Mouse (Mus musculus): ENCODE results near the gene Chmp5. TPM values are rescaled to one million over a fixed set of nuclear protein-coding genes. Genes with fewer than 3 reads are reported as not detected.
"Not testable (repeated sequence)": the region's sequence is repeated elsewhere in the genome, so short reads cannot be mapped to it uniquely, and the experiment has no call there.

Gene Chmp5
- polyA plus RNA-seq, 1 experiment from 2014 or later, result 145 TPM

- ATAC-seq (ENCODE audit: low read depth), result no peak
- Histone ChIP-seq H3K27ac (ENCODE audit: low read depth, low read length) (no peak overlapping the region), H3K9me3 (ENCODE audit: control insufficient read depth, low read length) (no peaks in the 10 kb centered on the region), H3K9ac (replicated peaks; ENCODE audit: low read depth, low read length) (no peak overlapping the region), H3K36me3 (ENCODE audit: control insufficient read depth, insufficient read depth, low read length) (no peaks in the 10 kb centered on the region), H3K4me1 (ENCODE audit: control insufficient read depth, insufficient read depth, low read length) (no peaks in the 10 kb centered on the region), H3K27me3 (ENCODE audit: control insufficient read depth, insufficient read depth, low read length) (no peaks in the 10 kb centered on the region), H3K4me2 (ENCODE audit: low read depth, low read length) (no peak overlapping the region), H3K4me3 (ENCODE audit: low read depth, low read length) (no peak overlapping the region)
- WGBS, result 89% methylated on average over 7 of the region's 7 CpGs
Measured at GRCm38 (mm10) chr4:40916592-40917155, 31.5 kb upstream of the Chmp5 start.

- H3K9me3 ChIP-seq (ENCODE audit: control insufficient read depth, low read length), result no peaks in the 10 kb centered on the region
- no peak for ATAC-seq (ENCODE audit: low read depth)
- H3K4me3 ChIP-seq (ENCODE audit: low read depth, low read length), result no peak within 1 kb of the TSS
- no peak within 1 kb of the TSS for H3K27ac ChIP-seq (ENCODE audit: low read depth, low read length)
- H3K9ac ChIP-seq (replicated peaks; ENCODE audit: low read depth, low read length), result no peak within 1 kb of the TSS
- no peaks in the 10 kb centered on the region for H3K36me3 ChIP-seq (ENCODE audit: control insufficient read depth, insufficient read depth, low read length)
- H3K4me2 ChIP-seq (ENCODE audit: low read depth, low read length), result no peak within 1 kb of the TSS
- no peaks in the 10 kb centered on the region for H3K4me1 ChIP-seq (ENCODE audit: control insufficient read depth, insufficient read depth, low read length)
- H3K27me3 ChIP-seq (ENCODE audit: control insufficient read depth, insufficient read depth, low read length), result no peaks in the 10 kb centered on the region
- 69% methylated on average over 3 of the region's 3 CpGs for WGBS
Measured at GRCm38 (mm10) chr4:40919785-40920184, 28.4 kb upstream of the Chmp5 start, which contains the start of gene Spink4. Spink4 (plus strand) TSS chr4:40920052.

- Histone ChIP-seq H3K4me1 (ENCODE audit: control insufficient read depth, insufficient read depth, low read length) (no peaks in the 10 kb centered on the region), H3K27ac (ENCODE audit: low read depth, low read length) (no peak overlapping the region), H3K27me3 (ENCODE audit: control insufficient read depth, insufficient read depth, low read length) (no peaks in the 10 kb centered on the region), H3K36me3 (ENCODE audit: control insufficient read depth, insufficient read depth, low read length) (no peaks in the 10 kb centered on the region), H3K9me3 (ENCODE audit: control insufficient read depth, low read length) (no peaks in the 10 kb centered on the region), H3K9ac (replicated peaks; ENCODE audit: low read depth, low read length) (no peak overlapping the region), H3K4me3 (ENCODE audit: low read depth, low read length) (no peak overlapping the region), H3K4me2 (ENCODE audit: low read depth, low read length) (no peak overlapping the region)
- no peak for ATAC-seq (ENCODE audit: low read depth)
- 81% methylated on average over 2 of the region's 2 CpGs for WGBS
Measured at GRCm38 (mm10) chr4:40920576-40920975, 27.6 kb upstream of the Chmp5 start.

GRCm38 (mm10) chr4:40921288-40921687, 26.9 kb upstream of the Chmp5 start:
- Histone ChIP-seq H3K9ac (replicated peaks; ENCODE audit: low read depth, low read length) (no peak overlapping the region), H3K27ac (ENCODE audit: low read depth, low read length) (no peak overlapping the region), H3K4me1 (ENCODE audit: control insufficient read depth, insufficient read depth, low read length) (no peaks in the 10 kb centered on the region), H3K36me3 (ENCODE audit: control insufficient read depth, insufficient read depth, low read length) (no peaks in the 10 kb centered on the region), H3K9me3 (ENCODE audit: control insufficient read depth, low read length) (no peaks in the 10 kb centered on the region), H3K27me3 (ENCODE audit: control insufficient read depth, insufficient read depth, low read length) (no peaks in the 10 kb centered on the region), H3K4me2 (ENCODE audit: low read depth, low read length) (no peak overlapping the region), H3K4me3 (ENCODE audit: low read depth, low read length) (no peak overlapping the region)
- no peak for ATAC-seq (ENCODE audit: low read depth)
- 69% methylated on average over 3 of the region's 3 CpGs for WGBS

- no peaks in the 10 kb centered on the region for H3K4me1 ChIP-seq (ENCODE audit: control insufficient read depth, insufficient read depth, low read length)
- 87% methylated on average over 6 of the region's 6 CpGs for WGBS
- H3K9ac ChIP-seq (replicated peaks; ENCODE audit: low read depth, low read length), result no peak overlapping the region
- no peaks in the 10 kb centered on the region for H3K36me3 ChIP-seq (ENCODE audit: control insufficient read depth, insufficient read depth, low read length)
- H3K27me3 ChIP-seq (ENCODE audit: control insufficient read depth, insufficient read depth, low read length), result no peaks in the 10 kb centered on the region
- no peaks in the 10 kb centered on the region for H3K9me3 ChIP-seq (ENCODE audit: control insufficient read depth, low read length)
- H3K4me2 ChIP-seq (ENCODE audit: low read depth, low read length), result no peak overlapping the region
- no peak overlapping the region for H3K27ac ChIP-seq (ENCODE audit: low read depth, low read length)
- no peak for ATAC-seq (ENCODE audit: low read depth)
- no peak overlapping the region for H3K4me3 ChIP-seq (ENCODE audit: low read depth, low read length)
Measured at GRCm38 (mm10) chr4:40923087-40923651, 25.0 kb upstream of the Chmp5 start.

- no peaks in the 10 kb centered on the region for H3K4me1 ChIP-seq (ENCODE audit: control insufficient read depth, insufficient read depth, low read length)
- ATAC-seq (ENCODE audit: low read depth), result no peak
- no peaks in the 10 kb centered on the region for H3K36me3 ChIP-seq (ENCODE audit: control insufficient read depth, insufficient read depth, low read length)
- H3K27ac ChIP-seq (ENCODE audit: low read depth, low read length), result no peak overlapping the region
- no peak overlapping the region for H3K4me3 ChIP-seq (ENCODE audit: low read depth, low read length)
- no peak overlapping the region for H3K4me2 ChIP-seq (ENCODE audit: low read depth, low read length)
- no peaks in the 10 kb centered on the region for H3K27me3 ChIP-seq (ENCODE audit: control insufficient read depth, insufficient read depth, low read length)
- no peak overlapping the region for H3K9ac ChIP-seq (replicated peaks; ENCODE audit: low read depth, low read length)
- WGBS, result 62% methylated on average over 3 of the region's 3 CpGs
- no peaks in the 10 kb centered on the region for H3K9me3 ChIP-seq (ENCODE audit: control insufficient read depth, low read length)
Measured at GRCm38 (mm10) chr4:40925568-40925967, 22.6 kb upstream of the Chmp5 start.

GRCm38 (mm10) chr4:40929046-40929445, 19.2 kb upstream of the Chmp5 start:
- Histone ChIP-seq H3K9ac (replicated peaks; ENCODE audit: low read depth, low read length) (no peak overlapping the region), H3K4me1 (ENCODE audit: control insufficient read depth, insufficient read depth, low read length) (no peaks in the 10 kb centered on the region), H3K27ac (ENCODE audit: low read depth, low read length) (no peak overlapping the region), H3K36me3 (ENCODE audit: control insufficient read depth, insufficient read depth, low read length) (0 out of 2 replicates have a peak, but pooled peaks cover 5% of the 10 kb centered on the region), H3K27me3 (ENCODE audit: control insufficient read depth, insufficient read depth, low read length) (no peaks in the 10 kb centered on the region), H3K4me2 (ENCODE audit: low read depth, low read length) (no peak overlapping the region), H3K4me3 (ENCODE audit: low read depth, low read length) (no peak overlapping the region), H3K9me3 (ENCODE audit: control insufficient read depth, low read length) (no peaks in the 10 kb centered on the region)
- ATAC-seq (ENCODE audit: low read depth), result no peak
- 88% methylated on average over 7 of the region's 7 CpGs for WGBS

- ATAC-seq (ENCODE audit: low read depth), result no peak
- 93% methylated on average over 5 of the region's 5 CpGs for WGBS
- H3K4me1 ChIP-seq (ENCODE audit: control insufficient read depth, insufficient read depth, low read length), result no peaks in the 10 kb centered on the region
- no peak overlapping the region for H3K4me3 ChIP-seq (ENCODE audit: low read depth, low read length)
- peaks cover 28% of the 10 kb centered on the region for H3K36me3 ChIP-seq (ENCODE audit: control insufficient read depth, insufficient read depth, low read length)
- H3K4me2 ChIP-seq (ENCODE audit: low read depth, low read length), result no peak overlapping the region
- H3K27me3 ChIP-seq (ENCODE audit: control insufficient read depth, insufficient read depth, low read length), result no peaks in the 10 kb centered on the region
- no peak overlapping the region for H3K27ac ChIP-seq (ENCODE audit: low read depth, low read length)
- no peaks in the 10 kb centered on the region for H3K9me3 ChIP-seq (ENCODE audit: control insufficient read depth, low read length)
- H3K9ac ChIP-seq (replicated peaks; ENCODE audit: low read depth, low read length), result no peak overlapping the region
Measured at GRCm38 (mm10) chr4:40933694-40934093, 14.5 kb upstream of the Chmp5 start.

GRCm38 (mm10) chr4:40934369-40934768, 13.8 kb upstream of the Chmp5 start:
- H3K4me3 ChIP-seq (ENCODE audit: low read depth, low read length); H3K27me3 ChIP-seq (ENCODE audit: control insufficient read depth, insufficient read depth, low read length); H3K4me2 ChIP-seq (ENCODE audit: low read depth, low read length); H3K27ac ChIP-seq (ENCODE audit: low read depth, low read length); H3K9me3 ChIP-seq (ENCODE audit: control insufficient read depth, low read length); H3K4me1 ChIP-seq (ENCODE audit: control insufficient read depth, insufficient read depth, low read length); H3K9ac ChIP-seq (replicated peaks; ENCODE audit: low read depth, low read length); ATAC-seq (ENCODE audit: low read depth): not testable (repeated sequence)
- H3K36me3 ChIP-seq (ENCODE audit: control insufficient read depth, insufficient read depth, low read length), result peaks cover 33% of the 10 kb centered on the region
- 93% methylated on average over 3 of the region's 3 CpGs for WGBS

Data from neural tube, embryonic 14.5 days (tissue).